Mouse (Mus musculus): ENCODE results near the gene Rab30. TPM values are rescaled to one million over a fixed set of nuclear protein-coding genes. Genes with fewer than 3 reads are reported as not detected.

Rab30 gene
- polyA plus RNA-seq, 1 experiment from 2014 or later, result 6.6 TPM

DNA sequence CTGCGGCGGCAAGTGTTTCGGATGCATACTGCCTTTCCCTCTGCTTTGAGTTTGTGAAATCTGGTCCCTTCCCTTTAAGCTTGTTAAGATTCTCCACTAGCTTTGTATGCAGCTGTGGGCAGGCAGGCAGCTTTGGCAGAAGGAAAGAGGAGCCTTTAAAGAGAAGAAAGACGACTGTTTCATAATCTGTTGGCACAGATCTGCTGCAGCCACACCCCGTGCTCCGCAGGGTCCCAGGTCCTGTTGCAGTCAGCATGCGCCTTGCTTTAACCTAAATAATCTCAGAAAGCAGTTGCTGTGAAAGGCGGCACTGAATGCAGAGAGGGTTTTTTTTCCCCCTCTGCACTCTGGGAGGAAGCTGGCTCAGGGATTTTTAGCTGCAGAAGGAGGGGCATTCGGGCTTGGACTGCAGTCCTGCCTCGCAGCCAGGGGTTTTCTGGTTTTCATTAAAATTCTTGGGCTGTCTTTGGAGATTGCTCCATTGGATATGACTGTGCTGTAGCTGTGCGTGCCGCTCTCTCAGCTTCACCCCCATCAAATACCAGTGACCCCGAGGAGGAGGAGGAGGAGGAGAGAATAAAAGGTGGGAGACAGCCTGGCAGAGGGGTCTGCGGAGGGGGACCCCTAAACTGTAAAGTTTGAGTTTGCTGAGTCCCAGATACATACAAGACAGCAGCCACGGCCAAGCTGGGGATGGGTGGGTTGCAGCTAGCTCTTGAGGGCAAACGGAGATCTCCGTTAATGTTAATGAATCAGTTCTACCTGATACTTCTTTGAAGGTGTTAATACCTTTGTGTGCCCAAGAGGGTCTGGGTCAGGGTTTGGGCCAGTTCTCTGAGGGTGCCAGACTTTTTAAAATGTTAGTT is 35.9 kb downstream of the Rab30 start:
- H3K36me3 ChIP-seq (ENCODE audit: control insufficient read depth, insufficient read depth, low read length), result no peaks in the 10 kb centered on the region
- H3K4me3 ChIP-seq (ENCODE audit: low read length), result no peak overlapping the region; the same call in 1 of the 2 replicates
- peak overlapping the region; percentile 29; the same call in 1 of the 2 replicates for H3K9ac ChIP-seq (ENCODE audit: low read depth, low read length)

DNA sequence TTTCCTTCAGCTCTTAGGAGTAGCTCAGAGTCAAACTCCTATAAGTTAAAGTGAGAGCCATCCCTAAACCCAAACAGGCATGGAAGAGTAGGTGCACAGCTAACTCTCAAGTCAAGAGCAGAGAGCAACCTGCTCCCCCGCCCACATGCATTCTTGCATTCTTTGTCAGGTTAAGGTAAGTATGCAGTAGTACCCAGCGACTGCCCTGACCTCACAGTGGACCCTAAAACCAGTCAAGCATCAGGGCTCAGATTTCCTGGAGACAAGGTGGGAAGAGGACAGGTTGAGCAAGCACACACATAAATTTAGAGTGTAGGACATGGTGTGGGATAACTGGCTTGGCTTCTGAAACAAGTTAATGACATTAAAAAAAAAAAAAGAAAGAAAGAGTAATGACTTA is 37.7 kb downstream of the Rab30 start:
- Histone ChIP-seq H3K27ac (ENCODE audit: low read depth, low read length) (no peak overlapping the region), H3K4me1 (ENCODE audit: control insufficient read depth, insufficient read depth, low read length) (peaks cover 19% of the 10 kb centered on the region), H3K9ac (ENCODE audit: low read depth, low read length) (no peak overlapping the region), H3K9me3 (ENCODE audit: control insufficient read depth, low read length) (no peaks in the 10 kb centered on the region), H3K4me3 (ENCODE audit: low read length) (no peak overlapping the region), H3K36me3 (ENCODE audit: control insufficient read depth, insufficient read depth, low read length) (no peaks in the 10 kb centered on the region), H3K27me3 (ENCODE audit: control insufficient read depth, insufficient read depth, low read length) (no peaks in the 10 kb centered on the region), H3K4me2 (replicated peaks; ENCODE audit: low read depth, low read length) (no peak overlapping the region)
- 27% methylated on average over 2 of the region's 2 CpGs for WGBS
- 0 out of 2 replicates have a peak, but pooled peaks have one; percentile 44 for ATAC-seq (ENCODE audit: low FRiP score, low TSS enrichment)

More for the DNA sequence above, 35.9 kb downstream of the Rab30 start:
- WGBS, result 29% methylated on average over 17 of the region's 17 CpGs
- Histone ChIP-seq H3K27ac (ENCODE audit: low read depth, low read length) (peak overlapping the region; percentile 62; the same call in 1 of the 2 replicates), H3K4me2 (replicated peaks; ENCODE audit: low read depth, low read length) (peak overlapping the region; percentile 37), H3K9me3 (ENCODE audit: control insufficient read depth, low read length) (no peaks in the 10 kb centered on the region), H3K4me1 (ENCODE audit: control insufficient read depth, insufficient read depth, low read length) (peaks cover 19% of the 10 kb centered on the region), H3K27me3 (ENCODE audit: control insufficient read depth, insufficient read depth, low read length) (no peaks in the 10 kb centered on the region)
- peak; percentile 58; the same call in 1 of the 2 replicates for ATAC-seq (ENCODE audit: low FRiP score, low TSS enrichment)

DNA sequence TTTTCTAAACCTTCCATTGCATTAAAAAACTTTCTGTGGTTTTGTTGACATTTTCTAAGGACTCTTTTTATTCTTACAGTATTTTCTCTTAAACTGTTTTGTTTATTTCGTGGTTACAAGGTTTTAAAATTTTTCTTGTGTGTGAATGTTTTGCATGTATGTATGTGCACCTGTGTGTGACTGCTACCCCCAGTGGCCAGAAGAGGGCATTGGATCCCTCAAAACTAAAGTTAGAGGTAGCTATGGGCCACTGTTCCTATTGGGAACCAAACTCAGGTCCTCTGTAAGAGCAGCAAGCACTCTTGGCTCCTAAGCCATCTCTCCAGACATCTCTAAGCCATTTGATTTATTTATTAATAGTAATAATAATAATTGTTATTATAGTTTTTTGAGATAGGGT is 40.0 kb downstream of the Rab30 start:
- H3K4me3 ChIP-seq (ENCODE audit: low read length), result no peak overlapping the region
- no peak overlapping the region for H3K27ac ChIP-seq (ENCODE audit: low read depth, low read length)
- whole genome bisulfite sequencing, result 80% methylated on average over 1 of the region's 1 CpGs
- no peak overlapping the region for H3K9ac ChIP-seq (ENCODE audit: low read depth, low read length)
- no peak for ATAC-seq (ENCODE audit: low FRiP score, low TSS enrichment)
- H3K9me3 ChIP-seq (ENCODE audit: control insufficient read depth, low read length), result no peaks in the 10 kb centered on the region
- no peaks in the 10 kb centered on the region for H3K36me3 ChIP-seq (ENCODE audit: control insufficient read depth, insufficient read depth, low read length)
- H3K4me1 ChIP-seq (ENCODE audit: control insufficient read depth, insufficient read depth, low read length), result peaks cover 17% of the 10 kb centered on the region
- H3K4me2 ChIP-seq (replicated peaks; ENCODE audit: low read depth, low read length), result no peak overlapping the region
- H3K27me3 ChIP-seq (ENCODE audit: control insufficient read depth, insufficient read depth, low read length), result no peaks in the 10 kb centered on the region

DNA sequence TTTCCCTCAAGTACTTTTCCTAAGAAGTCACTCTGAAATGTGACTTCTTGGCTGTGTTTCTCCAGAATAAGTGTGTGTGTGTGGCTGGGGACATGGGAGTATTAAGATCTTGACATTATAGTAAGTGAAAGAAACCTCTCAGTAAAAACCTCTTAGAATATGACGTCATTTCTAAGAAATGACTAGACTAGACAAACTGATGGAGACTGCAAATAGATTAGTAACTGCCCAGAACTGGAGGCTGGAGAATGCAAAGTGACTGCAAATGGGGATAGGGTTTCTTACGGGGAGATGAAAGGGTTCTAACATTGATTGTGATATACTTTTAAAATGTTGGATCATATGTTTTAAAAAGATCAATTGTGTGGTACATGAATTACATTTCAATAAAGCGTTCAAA is 40.5 kb downstream of the Rab30 start:
- H3K36me3 ChIP-seq (ENCODE audit: control insufficient read depth, insufficient read depth, low read length), result no peaks in the 10 kb centered on the region
- H3K4me3 ChIP-seq (ENCODE audit: low read length), result no peak overlapping the region
- 0 out of 2 replicates have a peak, but pooled peaks cover 11% of the 10 kb centered on the region for H3K4me1 ChIP-seq (ENCODE audit: control insufficient read depth, insufficient read depth, low read length)
- no peaks in the 10 kb centered on the region for H3K9me3 ChIP-seq (ENCODE audit: control insufficient read depth, low read length)
- H3K27me3 ChIP-seq (ENCODE audit: control insufficient read depth, insufficient read depth, low read length), result no peaks in the 10 kb centered on the region
- H3K9ac ChIP-seq (ENCODE audit: low read depth, low read length), result no peak overlapping the region
- no peak overlapping the region for H3K4me2 ChIP-seq (replicated peaks; ENCODE audit: low read depth, low read length)
- 88% methylated on average over 3 of the region's 3 CpGs for WGBS
- no peak overlapping the region for H3K27ac ChIP-seq (ENCODE audit: low read depth, low read length)
- ATAC-seq (ENCODE audit: low FRiP score, low TSS enrichment), result no peak

DNA sequence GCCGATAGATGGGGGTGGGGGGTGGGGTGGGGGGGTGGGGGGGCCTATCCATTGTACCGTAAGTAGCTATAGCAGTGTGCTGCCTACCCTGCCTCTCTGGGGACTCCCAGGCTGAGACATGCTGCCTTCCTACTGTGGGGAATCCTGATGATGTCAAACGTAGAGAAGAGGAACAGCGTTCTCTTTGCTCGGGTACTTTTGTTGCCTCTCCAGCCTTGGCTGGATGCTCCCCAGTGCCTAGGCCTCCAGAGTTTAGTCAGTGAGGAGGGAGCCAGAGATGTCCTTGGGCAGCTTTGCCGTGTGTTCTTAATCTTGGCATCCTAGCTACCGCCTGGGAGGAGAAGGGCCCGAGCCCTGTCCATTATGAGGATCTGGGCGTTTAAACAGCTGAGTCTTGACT is 41.1 kb downstream of the Rab30 start:
- no peaks in the 10 kb centered on the region for H3K36me3 ChIP-seq (ENCODE audit: control insufficient read depth, insufficient read depth, low read length)

DNA sequence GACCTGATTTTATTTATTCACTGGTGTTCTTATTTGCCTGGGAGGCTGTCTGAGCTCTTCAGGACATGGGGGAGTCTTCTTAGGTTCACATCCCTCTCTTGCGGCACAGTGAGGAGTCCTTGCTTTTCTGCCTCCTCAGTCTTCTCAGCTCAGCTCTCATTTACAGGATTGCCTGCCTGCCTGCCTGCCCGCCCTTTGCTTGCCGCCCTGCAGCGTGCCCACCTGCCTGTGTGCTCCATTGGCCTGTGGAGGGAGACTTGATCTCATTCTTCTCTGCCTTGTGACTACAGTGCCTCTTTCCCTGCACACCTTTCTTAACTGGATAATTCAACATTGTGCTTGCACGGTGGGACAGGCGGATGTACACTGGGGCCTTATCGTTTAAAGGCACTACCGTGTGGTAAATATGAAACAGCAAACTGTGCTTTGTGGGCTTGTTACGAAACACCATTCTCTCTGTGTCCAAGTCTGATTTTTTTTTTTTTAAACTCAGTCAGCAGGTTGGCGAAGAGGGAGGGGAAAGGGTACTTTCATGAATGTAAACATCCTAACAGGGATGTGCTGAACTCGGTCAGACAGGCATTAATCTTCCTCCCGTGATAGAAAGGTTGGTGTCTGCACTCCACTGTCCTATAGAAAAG is 41.9 kb downstream of the Rab30 start:
- Histone ChIP-seq H3K9me3 (ENCODE audit: control insufficient read depth, low read length) (no peaks in the 10 kb centered on the region), H3K27ac (ENCODE audit: low read depth, low read length) (no peak overlapping the region), H3K9ac (ENCODE audit: low read depth, low read length) (no peak overlapping the region), H3K4me1 (ENCODE audit: control insufficient read depth, insufficient read depth, low read length) (0 out of 2 replicates have a peak, but pooled peaks cover 3% of the 10 kb centered on the region), H3K27me3 (ENCODE audit: control insufficient read depth, insufficient read depth, low read length) (no peaks in the 10 kb centered on the region), H3K4me2 (replicated peaks; ENCODE audit: low read depth, low read length) (no peak overlapping the region), H3K36me3 (ENCODE audit: control insufficient read depth, insufficient read depth, low read length) (no peaks in the 10 kb centered on the region), H3K4me3 (ENCODE audit: low read length) (no peak overlapping the region)
- WGBS, result 67% methylated on average over 12 of the region's 12 CpGs
- 0 out of 2 replicates have a peak, but pooled peaks have one; percentile 39 for ATAC-seq (ENCODE audit: low FRiP score, low TSS enrichment)

More for the DNA sequence above, 41.1 kb downstream of the Rab30 start:
- Histone ChIP-seq H3K9me3 (ENCODE audit: control insufficient read depth, low read length) (no peaks in the 10 kb centered on the region), H3K27ac (ENCODE audit: low read depth, low read length) (no peak overlapping the region), H3K4me1 (ENCODE audit: control insufficient read depth, insufficient read depth, low read length) (0 out of 2 replicates have a peak, but pooled peaks cover 6% of the 10 kb centered on the region), H3K4me3 (ENCODE audit: low read length) (no peak overlapping the region), H3K27me3 (ENCODE audit: control insufficient read depth, insufficient read depth, low read length) (no peaks in the 10 kb centered on the region), H3K4me2 (replicated peaks; ENCODE audit: low read depth, low read length) (no peak overlapping the region), H3K9ac (ENCODE audit: low read depth, low read length) (no peak overlapping the region)
- 82% methylated on average over 9 of the region's 9 CpGs for WGBS
- ATAC-seq (ENCODE audit: low FRiP score, low TSS enrichment), result no peak

DNA sequence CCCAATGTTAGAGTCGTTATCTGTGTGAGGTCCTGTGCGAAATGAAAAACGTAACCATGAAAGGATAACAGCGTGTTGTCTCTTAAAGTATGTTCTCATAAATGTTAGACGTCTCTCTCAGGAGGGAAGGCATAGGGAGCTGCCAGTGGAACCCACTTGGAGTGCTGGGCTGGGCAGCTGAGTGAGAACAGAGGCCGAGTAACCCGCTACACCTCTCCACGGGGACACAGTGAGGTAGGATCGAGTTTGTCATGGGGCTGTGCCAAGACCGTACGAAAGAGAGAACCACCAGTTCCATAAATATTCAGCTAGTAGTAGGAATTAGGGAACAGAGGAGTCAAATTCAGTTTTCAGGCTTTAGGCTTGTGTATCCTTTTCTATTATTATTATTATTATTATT is 42.5 kb downstream of the Rab30 start:
- no peaks in the 10 kb centered on the region for H3K27me3 ChIP-seq (ENCODE audit: control insufficient read depth, insufficient read depth, low read length)
- no peak overlapping the region for H3K4me3 ChIP-seq (ENCODE audit: low read length)
- WGBS, result 87% methylated on average over 11 of the region's 11 CpGs
- H3K27ac ChIP-seq (ENCODE audit: low read depth, low read length), result no peak overlapping the region
- H3K9me3 ChIP-seq (ENCODE audit: control insufficient read depth, low read length), result no peaks in the 10 kb centered on the region
- no peak overlapping the region for H3K4me2 ChIP-seq (replicated peaks; ENCODE audit: low read depth, low read length)
- 0 out of 2 replicates have a peak, but pooled peaks cover 2% of the 10 kb centered on the region for H3K4me1 ChIP-seq (ENCODE audit: control insufficient read depth, insufficient read depth, low read length)
- no peak overlapping the region for H3K9ac ChIP-seq (ENCODE audit: low read depth, low read length)
- ATAC-seq (ENCODE audit: low FRiP score, low TSS enrichment), result no peak
- no peaks in the 10 kb centered on the region for H3K36me3 ChIP-seq (ENCODE audit: control insufficient read depth, insufficient read depth, low read length)

DNA sequence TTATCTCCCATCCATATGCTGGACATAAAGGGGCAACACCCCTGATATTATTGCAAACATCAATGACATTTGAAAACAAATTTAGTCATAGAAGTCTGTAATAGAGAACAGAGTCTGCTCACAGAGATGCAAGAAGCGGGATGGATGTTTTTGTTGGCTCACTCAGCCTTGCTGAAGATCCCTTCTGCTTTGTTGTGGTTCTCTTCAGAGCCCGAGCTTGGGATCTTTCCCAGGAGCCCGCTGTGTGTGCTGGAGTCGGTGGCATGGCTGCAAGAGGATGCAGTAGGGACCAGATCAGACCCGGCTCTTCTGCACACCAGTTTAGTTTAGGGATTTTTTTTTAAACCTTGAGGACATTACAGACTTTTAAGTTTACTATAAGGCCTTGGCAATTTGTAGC is 54.3 kb downstream of the Rab30 start:
- Histone ChIP-seq H3K4me2 (replicated peaks; ENCODE audit: low read depth, low read length) (no peak overlapping the region), H3K27ac (ENCODE audit: low read depth, low read length) (no peak overlapping the region), H3K4me1 (ENCODE audit: control insufficient read depth, insufficient read depth, low read length) (no peaks in the 10 kb centered on the region), H3K4me3 (ENCODE audit: low read length) (no peak overlapping the region), H3K27me3 (ENCODE audit: control insufficient read depth, insufficient read depth, low read length) (no peaks in the 10 kb centered on the region), H3K9ac (ENCODE audit: low read depth, low read length) (no peak overlapping the region), H3K36me3 (ENCODE audit: control insufficient read depth, insufficient read depth, low read length) (no peaks in the 10 kb centered on the region), H3K9me3 (ENCODE audit: control insufficient read depth, low read length) (no peaks in the 10 kb centered on the region)
- no peak for ATAC-seq (ENCODE audit: low FRiP score, low TSS enrichment)
- 64% methylated on average over 5 of the region's 5 CpGs for WGBS

DNA sequence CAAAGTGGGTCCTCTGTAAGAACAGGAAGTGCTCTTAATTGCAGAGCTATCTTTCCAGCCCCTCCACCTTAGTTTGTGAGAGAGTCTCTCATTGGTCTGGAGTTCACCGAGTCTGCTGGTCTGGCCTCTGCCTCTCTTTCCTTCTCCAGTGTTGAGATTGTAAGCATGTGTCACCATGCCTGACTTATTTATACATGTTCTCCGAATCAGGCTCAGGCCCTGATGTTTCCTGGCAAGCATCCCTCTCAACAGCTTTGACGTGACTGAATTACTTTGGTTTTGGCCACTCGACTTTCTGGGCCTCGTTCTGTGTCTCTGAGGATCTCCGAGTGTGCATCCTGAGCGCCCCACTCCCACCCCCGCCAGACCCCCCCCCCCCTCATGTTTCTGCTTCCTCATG is 55.4 kb downstream of the Rab30 start:
- H3K4me1 ChIP-seq (ENCODE audit: control insufficient read depth, insufficient read depth, low read length), result no peaks in the 10 kb centered on the region
- 61% methylated on average over 7 of the region's 8 CpGs for WGBS
- H3K27ac ChIP-seq (ENCODE audit: low read depth, low read length), result no peak overlapping the region
- no peak overlapping the region for H3K9ac ChIP-seq (ENCODE audit: low read depth, low read length)
- no peak overlapping the region for H3K4me3 ChIP-seq (ENCODE audit: low read length)
- H3K36me3 ChIP-seq (ENCODE audit: control insufficient read depth, insufficient read depth, low read length), result no peaks in the 10 kb centered on the region
- H3K4me2 ChIP-seq (replicated peaks; ENCODE audit: low read depth, low read length), result no peak overlapping the region
- H3K27me3 ChIP-seq (ENCODE audit: control insufficient read depth, insufficient read depth, low read length), result no peaks in the 10 kb centered on the region
- no peak for ATAC-seq (ENCODE audit: low FRiP score, low TSS enrichment)
- H3K9me3 ChIP-seq (ENCODE audit: control insufficient read depth, low read length), result no peaks in the 10 kb centered on the region
